Mouse (Mus musculus) gastrocnemius, adult 8-10 months (tissue): Measurements from ENCODE around the gene Atg4c. TPM values are rescaled to one million over a fixed set of nuclear protein-coding genes. Genes with fewer than 3 reads are reported as not detected.

Source experiments
- DNase-seq, 2 experiments: peaks; one replicate each; pipeline ENCODE4 v3.0.0; 2022; ENCODE audit warnings: low spot score in 2 of 2
- total RNA-seq, 4 experiments: library from RNA; stranded (reverse); gene quantifications; 2 replicates each; pipeline ENCODE4 v1.2.4; 2022

Atg4c gene
- 10 to 100 TPM in 1 of 4 experiments, 1 to 10 TPM in 3; 5.9 to 10.6 (median 7.2) TPM for total RNA-seq

DNA sequence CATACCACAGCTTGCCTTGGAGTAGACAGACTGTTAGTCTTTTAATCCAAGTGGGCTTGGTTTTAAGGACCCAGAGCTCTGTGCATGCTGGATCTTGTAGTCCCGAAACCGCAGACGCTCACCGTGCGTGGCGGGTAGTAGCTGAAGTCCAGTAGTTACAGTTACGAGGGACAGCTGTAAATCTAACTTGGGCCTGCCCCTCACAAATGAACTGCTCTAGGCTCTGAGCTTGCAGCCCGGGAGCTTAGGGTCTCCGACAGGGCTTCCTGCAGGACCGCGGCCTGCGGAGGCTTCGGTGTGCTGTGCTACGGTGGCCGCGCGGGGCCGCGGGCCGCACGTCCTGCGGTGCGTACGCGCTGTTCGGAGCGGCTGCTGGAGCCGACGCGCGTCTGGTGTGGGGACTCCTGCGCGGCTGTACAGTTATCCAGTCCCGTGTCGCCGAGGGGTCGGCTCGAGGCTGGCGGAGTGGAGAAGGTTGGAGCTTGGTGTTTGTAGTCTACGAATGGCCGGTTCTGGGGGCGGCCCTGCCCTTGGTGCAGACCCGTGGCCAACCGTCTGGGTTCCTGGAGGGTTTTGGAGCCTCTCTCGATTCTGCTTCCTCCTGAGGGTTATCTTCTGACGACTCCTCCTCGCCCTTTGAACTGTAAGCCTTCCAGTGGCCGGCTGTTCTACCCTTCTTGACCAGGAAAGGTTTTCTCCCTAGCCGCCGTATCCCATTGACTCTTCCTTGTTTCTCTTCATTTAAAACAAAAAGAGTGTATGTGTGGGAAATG lies at the start of gene Atg4c:
Gene Atg4c, plus strand, starts transcription at position 125 of the 773 bp plus-strand sequence.
- peak; percentile 66 to 71 for DNase-seq

DNA sequence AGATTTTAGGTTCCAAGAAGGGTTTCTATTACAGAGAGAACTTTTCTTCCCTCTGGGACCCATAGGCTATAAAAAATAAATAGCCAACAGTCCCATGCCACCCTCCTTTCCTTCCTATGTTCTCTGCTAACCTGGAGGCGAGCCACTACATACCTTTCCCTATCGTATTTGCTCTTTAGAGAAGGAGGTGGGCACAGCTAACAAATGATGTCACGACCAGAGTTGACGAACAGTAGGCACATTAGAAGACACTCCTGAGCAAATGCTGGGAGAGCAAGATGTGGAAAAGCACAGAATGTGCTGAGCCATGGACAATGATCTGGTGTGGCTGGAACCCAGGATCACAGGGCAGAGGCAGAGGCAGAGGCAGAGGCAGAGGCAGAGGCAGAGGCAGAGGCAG lies 42.3 kb upstream of the Atg4c start:
- no peak for DNase-seq

DNA sequence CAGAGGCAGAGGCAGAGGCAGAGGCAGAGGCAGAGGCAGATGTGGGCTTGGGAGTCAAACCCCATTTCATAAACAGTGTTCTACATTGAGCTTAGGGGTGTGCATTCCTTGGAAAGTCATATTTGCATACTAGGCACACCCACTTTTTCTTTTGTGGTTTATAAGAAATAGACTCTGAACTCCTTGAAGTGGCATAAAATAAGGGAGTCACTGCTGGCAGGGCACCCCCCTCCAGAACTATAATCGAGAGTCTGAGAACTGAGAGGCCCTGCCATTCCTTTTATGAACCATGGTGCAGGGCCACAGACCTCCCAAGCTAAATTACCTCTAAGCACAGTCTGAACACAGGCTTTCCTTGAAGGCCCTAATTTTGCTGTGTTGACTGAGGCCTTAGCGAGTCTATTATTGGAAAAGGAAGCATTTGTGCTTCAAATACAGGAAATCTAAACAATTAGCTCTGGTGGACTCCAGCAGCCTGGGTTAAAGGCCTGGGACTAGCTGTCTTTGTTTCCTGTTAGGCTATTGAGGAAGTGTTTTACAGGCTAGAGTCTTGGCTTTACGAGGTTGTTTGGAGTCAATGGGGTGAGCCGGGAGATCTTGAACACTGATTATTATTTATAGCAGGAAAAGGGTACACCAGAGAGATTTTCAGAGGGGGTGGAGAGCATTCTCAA lies 41.7 kb upstream of the Atg4c start:
- DNase-seq: no peak

DNA sequence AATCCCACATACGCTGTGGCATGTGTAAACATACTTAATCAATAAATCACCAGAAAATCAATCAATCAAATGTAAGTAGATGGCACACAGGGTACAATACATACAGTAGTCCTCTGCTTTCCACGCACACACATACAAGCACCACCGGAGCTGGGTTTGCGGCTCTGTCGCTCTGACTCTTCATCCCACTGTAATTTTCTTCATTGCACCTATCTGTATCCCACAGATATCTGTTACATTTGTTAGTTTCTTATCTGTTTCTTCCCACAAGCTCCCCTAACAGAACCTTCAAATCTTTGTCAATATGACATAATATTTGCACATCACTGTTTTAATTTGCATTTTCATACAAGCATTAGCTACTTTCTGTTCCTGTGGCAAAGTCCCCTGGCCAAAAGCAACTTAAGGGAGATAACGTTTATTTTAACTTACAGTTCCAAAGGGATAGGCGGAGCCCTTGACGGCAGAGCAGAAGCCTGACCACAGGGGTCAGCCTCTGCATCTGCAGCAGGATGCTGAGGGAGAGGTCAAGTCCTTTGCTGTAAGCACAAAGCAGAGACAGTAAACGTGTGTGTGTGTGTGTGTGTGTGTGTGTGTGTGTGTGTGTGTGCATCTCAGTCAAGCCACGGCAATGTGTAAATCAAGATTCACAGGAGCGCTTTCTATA lies 37.0 kb upstream of the Atg4c start:
- DNase-seq: no peak

DNA sequence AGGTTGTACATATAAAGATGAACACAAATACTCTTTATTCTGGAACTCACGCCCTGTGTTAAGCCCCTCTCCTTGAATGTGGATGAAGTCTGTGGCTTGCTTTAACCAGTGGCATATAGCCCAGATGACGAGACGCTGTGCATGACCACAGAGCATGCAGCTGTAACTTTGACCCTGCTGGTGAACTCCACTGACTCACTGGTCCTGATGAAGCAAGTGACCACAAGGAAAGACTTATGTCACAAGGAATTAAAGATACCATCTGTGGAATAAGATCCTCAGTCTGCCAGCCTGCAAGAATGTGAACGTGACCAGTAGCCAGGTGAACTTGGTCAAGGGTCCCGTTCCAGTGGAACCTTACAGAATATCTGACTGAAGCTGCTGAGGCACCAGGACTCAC lies 35.2 kb upstream of the Atg4c start:
- DNase-seq: no peak

DNA sequence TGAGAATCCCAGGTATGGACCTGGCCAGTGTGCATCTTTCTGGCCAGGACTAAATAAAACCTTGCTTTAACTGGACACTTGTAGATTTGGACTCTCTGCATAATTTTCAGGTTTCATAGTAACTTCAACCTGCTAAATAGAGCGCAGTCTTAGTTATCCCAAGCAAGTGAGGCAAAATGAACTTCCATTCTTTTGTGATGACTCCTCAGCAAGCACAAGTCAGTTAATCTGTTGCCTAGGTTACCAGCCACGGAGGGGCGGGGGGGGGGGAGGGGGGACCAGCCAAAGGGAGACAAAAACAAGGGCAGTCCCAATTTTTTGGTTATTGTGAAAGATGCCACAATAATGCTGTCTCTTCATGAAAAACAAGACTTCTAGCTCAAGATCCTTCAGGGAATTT lies 33.3 kb upstream of the Atg4c start:
- DNase-seq: no peak

DNA sequence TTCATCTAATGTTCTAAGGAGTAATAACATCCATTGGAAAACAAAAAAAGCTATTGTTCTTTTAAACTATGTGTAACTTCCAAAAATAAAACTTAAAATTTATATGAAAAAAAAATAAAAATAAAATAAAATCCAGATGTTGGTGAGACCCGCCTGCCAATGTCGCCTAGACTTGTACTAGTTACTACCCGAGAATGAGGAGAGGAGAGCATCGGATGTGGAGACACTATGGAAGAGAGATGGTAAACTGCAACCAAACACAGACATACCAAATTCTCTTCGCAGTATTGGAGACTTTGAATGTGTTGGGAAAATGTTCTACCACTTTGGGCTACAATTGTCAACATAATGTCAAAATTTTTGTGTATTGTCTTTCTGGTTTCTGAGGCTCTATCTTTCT lies 32.8 kb upstream of the Atg4c start:
- DNase-seq: no peak

DNA sequence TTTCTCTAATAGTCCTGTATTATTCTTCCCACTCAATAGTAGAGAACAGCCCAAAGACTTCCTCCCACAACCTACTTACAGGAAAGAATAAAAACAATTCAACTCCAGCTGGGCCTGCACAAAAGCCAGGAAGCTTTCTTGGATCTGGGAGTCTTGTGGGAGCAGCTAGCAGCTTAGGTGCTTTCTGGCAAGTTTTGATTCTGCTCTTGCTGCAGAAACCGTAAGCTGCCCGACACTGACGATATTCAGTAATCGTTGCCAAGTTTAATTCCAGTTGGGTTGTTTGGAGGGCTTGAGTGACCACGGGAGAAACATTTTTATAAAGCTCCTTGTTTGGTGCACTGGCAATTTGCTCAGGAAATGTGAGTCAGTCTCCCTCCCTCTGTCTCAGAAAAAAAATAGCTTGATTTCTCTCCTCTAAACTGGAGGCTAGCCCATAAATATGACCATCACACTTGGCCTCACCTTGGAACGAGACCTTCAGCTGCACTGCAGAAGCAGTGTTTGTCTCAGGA lies 32.2 kb upstream of the Atg4c start:
- DNase-seq: peak in 1 of 2 experiments; percentile 22

DNA sequence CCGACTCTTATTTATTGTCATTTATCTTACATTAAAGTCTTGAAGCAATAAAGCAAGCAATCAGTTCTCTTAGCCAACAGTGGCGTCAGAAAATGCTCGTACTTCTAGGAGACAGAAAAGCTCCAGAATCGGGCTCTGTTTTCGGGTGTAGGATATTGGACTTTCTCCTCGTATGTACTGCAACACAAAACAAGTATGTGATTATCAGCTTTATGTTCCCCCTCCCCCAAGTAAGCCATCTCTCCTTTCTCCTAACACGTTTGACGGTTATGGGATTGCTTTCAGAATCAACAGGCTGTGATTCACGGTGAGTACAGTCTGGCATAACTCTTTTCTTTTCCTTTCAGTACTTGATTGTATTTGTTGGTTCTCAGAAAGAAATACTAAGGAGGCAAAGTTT lies 30.7 kb upstream of the Atg4c start:
- DNase-seq: no peak

DNA sequence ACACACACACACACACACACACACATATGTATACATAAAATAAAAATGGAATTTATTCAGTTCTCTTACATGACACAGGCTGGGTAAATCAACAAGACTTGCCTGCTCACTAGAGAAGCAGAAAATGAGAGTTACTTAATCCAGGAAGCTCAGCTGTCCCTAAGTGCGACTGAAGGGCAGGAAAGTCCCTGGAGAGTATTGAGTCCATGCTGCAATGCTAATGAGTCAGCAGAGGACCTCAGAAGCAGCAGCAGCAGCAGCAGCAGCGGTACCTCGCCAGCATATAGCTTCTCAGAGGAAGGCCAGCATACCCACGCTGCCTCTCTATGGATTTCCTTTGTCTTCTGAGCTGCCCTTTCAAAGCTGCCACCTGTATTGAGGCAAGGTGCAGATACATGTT lies 30.2 kb upstream of the Atg4c start:
- no peak for DNase-seq

DNA sequence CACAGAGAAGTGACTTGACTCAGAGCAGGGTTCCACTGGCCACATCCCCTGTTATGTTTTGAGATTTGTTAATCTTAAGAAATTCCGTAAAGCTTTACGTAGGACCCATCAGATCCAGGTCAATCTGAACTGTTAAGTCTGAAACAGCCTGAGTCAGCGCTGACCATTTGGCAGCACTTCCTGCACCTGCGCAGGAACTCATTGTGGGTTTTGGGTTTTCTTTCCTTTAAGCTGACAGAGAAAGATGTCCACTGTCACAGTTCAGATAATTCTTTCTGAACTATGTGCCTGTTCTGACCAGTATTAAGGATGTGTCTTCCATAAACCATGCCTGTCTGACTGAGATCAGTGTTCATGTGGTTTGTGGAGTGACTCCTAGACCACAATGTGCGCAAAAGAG lies 24.9 kb upstream of the Atg4c start:
- no peak for DNase-seq

DNA sequence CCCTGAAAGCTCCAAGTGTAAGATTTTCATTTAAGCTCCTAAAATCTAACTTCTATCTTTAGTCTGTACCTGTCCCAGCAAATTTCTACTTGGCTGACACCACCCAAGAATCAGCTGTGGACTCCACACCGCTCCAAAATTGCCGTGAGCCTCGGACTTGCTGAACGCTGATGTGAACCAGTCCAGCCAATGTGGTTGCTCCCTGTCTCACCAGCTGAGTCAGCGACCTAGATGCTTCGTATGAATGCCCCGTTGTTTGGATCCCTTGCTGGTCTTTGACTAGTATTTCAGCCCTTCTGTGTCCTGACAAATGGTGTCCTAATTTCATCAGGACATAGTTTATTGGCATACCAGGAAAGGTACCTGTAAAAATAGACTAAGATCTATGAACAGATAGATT lies 19.5 kb upstream of the Atg4c start:
- no peak for DNase-seq

DNA sequence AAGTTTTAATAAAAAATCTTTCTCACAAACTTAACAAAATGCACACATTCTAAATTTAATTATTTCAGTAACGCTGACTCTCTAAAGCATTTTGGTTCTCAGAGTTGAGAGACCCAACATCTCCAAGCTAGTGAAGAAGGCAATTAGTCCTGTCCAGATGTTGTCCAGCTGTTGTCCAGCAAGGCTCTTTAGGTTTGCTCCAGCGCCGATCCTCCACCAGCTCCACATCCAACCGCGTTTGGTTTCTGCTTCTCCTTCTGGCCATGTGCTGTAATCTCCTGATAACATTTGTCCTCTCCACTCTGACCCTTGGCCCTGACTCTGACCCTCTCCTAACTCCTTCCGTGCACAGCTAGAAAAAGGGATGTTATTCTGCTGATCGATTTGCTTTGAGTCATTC lies 16.9 kb upstream of the Atg4c start:
- DNase-seq: no peak

DNA sequence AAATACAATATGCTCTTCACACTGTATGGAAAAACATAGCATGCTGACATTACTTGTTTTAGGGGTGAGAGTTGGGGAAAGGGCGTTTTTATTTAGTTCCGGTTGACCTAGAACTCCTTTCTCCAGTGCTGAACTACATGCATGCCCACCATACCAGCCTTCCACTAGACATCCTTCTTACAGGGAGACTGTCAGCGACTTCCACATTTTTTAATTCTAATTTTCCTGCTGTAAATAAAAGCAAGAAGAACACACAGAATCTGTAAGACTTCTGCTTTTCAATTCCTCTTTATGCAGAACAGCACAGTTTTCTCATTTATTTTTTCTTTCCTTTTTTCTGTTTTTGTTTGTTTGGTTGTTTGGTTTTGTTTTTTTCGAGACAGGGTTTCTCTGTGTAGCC lies 16.5 kb upstream of the Atg4c start:
- DNase-seq: no peak

DNA sequence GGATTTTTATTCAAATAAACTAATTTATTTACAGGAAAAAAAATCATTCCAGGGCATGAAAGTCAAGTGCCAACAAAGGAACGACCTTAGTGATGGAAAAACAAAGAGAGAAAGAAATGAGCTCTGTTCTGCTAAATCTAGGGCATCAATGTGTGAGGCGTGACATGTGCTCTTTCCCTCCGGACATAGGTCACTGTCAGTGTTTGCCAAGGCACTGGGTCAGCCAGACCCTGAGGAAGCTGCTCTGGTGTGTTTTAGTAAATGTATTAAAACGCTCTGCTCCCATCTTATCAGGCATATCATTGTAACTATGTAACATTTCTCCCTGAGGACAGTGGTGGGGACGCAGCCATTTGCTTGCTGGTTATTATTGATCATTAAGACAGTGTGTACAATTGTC lies 14.9 kb upstream of the Atg4c start:
- no peak for DNase-seq

DNA sequence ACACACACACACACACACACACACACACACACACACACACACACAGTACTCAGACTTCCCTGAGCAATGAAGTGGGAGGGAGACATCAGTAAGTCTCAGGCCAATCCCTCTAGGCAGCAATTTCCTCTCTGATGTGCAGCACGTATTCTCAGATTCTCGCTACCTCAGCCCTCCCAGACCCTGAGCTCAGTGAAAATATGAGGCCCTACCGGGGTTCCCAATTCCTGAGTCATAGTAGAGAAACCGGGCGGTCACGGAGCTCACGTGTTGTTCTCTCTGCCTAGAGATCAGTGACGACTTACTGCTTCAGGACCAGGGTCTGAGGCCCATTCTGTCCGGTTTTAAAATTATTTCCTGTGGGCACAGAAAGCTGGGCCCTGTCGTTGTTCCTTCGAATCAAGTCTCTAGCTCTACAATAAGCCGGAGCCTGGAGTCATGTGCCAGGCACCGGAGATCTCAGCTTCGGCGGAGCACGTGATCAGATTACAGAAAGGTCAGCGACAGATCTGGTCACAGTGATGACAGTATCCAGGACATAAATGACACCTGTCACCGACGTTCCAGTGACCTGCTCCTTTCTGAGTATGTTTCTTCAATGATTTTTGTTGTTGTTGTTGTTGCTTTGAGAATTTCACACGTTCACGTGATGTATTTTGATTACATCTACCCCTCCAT lies 14.2 kb upstream of the Atg4c start:
- DNase-seq: no peak

DNA sequence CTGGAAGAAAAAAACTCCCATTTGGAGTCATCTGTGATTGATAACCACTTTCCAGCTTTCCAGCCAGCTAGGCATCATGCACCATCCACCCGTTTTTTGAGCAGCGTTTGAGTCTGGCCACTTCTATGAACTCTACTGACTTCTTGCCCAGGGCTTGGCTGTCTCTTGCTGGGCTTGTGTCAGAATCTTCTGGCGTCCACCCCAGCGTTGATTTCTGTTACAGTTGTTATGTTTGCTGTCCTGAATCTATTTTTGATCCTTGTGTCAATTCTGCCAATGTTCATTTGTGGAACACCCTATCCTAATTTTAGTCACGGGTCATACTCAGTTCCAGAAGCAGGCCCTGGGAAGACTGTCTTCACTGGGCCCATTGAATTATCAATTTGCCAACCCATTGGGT lies 12.8 kb upstream of the Atg4c start:
- peak; percentile 83 to 90 for DNase-seq

DNA sequence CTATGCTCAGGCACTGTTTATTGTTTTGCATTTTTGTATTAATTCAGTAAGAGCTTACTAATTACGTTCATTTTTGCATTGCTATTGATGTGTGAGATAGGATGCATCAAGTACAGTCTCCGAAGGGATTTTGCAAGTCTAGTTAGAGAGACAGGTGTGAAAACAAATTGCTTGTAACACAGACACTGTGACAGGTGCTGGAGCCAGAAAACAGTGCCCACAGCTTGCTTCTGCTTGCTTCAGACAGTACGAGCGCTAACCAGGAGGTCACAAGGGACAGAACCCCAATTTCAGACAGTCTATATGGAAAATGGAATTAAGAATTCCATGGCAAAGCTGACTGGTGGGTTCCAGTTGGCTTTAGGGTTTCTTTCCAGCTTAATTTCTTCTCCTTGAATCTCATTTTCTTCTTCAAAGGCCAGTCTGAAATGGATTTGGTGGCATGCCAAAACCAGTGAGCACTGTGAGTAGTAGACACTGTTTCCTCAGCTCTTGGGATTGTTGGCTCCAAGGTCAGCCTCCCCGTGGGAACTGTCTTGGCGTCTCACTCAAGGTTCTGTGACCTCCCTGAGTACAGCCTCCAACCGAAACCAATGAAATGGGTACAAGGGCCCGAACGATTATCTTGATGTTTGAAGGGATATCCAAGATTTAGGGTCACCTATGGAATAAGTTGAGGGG lies 11.9 kb upstream of the Atg4c start:
- no peak for DNase-seq

DNA sequence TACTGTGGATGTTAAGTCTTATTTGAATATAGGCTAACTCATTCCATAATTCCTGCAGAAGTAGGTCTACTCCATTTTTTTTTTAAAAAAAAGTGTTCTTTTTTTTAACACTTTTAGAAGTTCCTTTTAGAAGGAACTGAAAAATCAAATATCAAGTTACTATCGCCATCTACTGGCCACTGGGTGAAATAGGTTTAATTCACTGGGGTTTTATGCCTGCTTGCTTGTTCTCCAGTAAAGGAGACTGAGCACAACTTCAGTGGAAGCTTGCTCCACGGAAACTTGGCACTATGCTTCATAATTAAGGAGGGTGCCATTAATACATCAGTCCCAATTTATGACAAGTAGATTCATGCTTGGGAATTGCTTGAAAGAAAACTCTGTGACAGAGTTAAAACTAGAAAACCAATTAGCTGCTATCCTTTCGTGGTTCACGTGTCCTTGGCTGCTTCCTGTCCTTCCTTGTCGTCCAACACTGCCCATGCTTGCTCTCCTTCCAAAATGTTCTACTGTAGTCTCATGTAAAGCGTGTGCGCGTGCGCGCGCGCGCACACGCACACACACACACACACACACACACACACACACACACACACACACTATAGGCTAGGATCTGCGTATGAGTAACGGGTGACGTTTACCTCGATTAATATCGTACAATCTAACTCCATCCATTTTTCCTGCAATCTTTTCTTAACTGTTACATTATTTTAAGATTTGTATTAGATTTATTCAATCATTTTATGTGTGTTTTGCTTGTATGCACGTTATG lies 10.9 kb upstream of the Atg4c start:
- DNase-seq: no peak

DNA sequence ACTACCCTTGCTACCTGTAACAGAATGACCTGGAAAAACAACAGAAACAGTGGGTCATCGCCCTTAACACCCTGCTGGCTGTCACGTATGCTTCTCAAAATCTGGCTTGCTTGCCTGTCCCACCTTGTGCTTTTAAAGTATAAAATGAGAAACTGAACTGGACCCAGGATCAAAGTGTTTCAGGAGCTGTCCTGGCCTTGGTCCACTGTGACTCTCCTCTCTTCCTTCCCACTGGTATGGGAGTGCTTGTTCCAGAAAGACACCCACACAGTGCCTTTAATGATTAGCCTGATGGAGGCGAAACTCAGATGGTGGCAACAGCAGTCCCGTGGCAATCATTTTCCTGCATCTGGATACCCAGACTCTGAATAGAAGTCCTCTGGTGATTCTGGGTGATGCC lies 9.1 kb upstream of the Atg4c start:
- DNase-seq: no peak
